Mouse (Mus musculus) G1E-ER4 (cell line): Measurements from ENCODE around the gene Tspyl3. TPM values are rescaled to one million over a fixed set of nuclear protein-coding genes. Genes with fewer than 3 reads are reported as not detected.

Source experiments
- GATA1 ChIP-seq: IDR thresholded peaks from one replicate; pipeline ENCODE4 v1.8.0; 2012; ENCODE audit warnings: low read length, inconsistent platforms
- polyA plus RNA-seq: library from polyadenylated mRNA; stranded (reverse); fragments of >175 nt; gene quantifications from 2 replicates; pipeline ENCODE4 v1.2.3, GENCODE M21; 2012

Tspyl3 gene
- polyA plus RNA-seq, 1 experiment: 0.59 TPM

DNA sequence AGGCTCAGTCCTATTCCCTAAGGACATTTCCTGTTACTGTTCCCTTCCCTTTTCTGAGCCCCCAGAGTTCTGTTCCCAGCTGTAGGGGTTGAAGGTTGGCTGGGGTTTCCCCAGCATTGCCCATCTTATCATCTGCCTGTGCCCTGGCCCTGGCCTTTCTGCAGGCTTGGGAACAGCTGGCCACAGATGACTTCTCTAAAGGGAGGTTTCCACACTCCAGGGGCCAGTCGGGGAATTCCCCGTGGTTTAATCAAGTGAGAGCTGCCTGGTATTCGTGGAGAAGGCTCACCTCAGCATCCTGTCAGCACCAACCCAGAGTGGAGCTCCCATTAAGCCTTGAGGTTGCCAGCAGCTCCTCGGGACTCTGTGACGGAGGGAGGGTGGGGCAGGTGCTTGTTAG lies 26.8 kb downstream of the Tspyl3 start:
- no peak for TF ChIP-seq GATA1

DNA sequence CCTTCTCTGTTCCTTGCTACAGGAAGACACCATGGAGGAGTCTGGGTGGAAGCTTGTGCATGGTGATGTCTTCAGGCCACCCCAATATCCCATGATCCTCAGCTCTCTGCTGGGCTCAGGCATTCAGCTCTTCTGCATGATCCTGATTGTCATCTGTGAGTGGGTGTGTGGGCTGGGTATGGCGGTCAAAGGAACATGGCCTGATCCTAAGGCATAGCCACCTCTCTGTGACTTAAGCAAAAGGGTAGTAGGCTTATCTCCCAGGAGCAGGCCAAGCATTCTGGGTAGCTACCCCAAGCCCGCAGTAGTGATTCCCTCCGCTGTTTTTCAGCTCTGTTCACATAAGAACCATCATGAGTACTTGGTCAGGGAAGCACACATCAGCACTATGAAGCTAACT lies 31.0 kb downstream of the Tspyl3 start:
- TF ChIP-seq GATA1: no peak

DNA sequence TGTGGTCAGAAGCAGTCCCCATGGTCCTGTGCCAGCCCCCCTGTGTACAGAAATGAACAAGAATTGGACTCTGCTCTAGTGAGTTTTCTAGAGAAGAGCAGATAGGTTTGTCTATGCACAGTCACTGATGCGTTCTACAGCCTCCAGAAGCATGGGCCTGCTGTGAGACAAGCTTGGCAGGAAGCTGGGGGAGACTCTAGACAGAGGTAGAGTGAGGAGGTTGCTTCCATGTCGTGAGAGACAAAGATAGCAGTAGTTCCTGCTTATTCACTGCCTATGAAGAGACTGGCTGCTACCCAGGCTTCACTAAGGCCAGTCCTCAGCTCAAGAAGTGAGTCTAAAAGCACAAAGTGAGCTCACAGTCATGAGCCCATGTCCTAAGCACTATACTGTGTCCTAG lies 34.0 kb downstream of the Tspyl3 start:
- no peak for TF ChIP-seq GATA1

DNA sequence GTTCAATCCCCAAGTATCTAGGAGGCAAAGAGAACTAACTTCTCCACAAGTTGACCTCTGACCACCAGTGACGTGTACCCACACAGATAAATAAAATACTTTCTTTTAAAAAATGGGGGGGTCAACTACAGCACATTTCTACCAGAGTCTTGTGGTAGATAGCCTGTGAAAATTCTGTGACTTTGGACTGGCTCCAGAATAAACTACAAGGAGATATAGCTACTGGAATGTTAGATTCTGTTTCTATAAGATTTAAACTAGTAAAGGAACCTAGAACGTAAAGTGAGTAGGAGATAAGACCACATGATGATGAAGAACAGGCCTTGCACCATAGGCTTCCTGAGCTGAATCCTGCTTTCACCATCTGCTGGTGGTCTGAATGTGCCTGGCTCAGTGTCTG lies 37.4 kb downstream of the Tspyl3 start:
- TF ChIP-seq GATA1: no peak

DNA sequence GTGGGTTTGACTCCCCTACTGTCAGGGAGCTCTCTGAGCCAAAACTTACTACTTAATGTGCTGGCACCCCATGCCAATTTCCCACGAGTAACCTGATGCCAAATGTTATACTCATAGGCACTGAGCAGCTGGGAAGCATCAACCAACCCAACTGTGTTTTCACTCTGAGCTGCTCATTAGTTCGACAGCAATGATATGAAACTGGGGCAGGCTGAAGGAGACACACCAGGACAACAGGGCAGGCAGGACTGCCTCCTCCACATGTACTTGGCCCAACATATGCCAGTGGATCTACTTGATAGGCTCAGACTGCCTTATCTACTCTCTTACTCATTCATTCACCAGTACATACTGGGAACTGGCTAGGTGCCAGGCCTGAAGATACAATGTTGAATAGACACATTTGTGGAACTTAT lies 39.1 kb downstream of the Tspyl3 start:
- TF ChIP-seq GATA1: no peak

DNA sequence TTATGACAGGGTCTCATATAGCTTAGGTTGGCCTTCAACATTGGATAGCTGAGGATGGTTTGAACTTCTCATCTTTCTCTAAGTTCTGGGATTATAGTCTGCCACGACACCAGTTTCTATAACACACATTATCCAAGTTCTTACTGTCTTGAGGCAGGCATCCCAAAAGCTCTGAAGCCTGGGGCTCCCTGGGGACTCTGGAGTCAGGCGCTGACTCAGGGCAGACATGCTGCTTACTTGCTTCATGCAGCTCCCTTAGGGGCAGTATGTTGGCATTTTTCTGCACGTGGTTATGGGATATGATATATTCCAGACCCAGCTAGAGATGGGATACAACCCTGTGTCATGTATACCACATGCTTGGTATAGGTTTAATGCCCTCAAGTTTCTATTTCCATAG lies 45.3 kb downstream of the Tspyl3 start:
- no peak for TF ChIP-seq GATA1

DNA sequence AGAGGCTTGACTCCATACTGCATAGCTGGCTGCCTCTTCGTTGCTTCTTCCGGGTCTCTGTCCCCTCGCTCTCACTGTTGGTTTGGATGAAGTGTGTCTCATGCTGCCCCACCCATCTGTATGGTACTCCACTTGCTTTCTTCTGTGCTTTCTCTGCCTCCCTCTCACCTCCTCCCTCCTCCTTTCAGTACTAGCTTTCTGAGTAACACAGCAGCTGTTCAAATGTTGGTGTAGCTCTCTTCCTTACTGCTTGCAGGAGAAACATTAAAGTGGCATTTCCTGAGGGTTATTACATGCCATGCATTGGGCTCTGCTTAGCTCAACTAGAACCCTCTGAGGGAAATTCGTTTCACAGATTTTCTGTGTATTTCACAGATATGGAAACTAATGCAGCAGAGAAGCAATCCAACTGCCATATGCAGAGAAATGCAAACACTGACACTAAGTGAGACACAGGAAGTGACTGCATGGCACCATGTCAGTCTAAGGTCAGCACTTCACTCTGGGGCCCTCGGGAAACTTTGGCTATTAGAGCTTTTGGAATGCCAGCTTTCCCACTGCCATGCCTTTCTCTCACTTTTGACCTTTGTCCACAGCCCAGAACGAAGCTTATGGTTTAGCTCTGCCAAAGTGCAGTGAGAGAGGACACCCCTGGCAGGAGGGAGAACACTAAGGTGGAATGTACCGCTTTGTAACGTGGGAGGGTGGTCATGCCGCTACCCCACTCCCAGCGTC lies 45.9 kb downstream of the Tspyl3 start:
- no peak for TF ChIP-seq GATA1

DNA sequence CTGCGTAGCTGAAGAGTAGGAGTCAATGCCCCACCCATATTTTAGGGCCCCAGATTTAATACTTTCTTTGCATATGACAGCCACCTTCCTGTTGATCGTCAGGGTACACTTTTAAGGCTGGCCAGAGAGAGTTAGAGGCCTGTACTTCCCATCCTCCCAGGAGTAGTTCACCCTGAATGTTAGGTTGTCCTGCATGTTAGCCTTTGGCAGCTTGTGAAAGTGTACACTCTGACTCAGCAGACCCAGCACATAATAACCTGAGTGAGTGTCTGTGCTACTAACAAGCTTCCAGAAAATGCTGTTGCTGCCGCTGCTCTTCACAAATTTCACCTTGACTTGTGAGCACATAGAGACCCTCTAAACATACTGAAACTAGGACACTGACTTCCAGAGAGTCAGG lies 48.1 kb downstream of the Tspyl3 start:
- no peak for TF ChIP-seq GATA1

DNA sequence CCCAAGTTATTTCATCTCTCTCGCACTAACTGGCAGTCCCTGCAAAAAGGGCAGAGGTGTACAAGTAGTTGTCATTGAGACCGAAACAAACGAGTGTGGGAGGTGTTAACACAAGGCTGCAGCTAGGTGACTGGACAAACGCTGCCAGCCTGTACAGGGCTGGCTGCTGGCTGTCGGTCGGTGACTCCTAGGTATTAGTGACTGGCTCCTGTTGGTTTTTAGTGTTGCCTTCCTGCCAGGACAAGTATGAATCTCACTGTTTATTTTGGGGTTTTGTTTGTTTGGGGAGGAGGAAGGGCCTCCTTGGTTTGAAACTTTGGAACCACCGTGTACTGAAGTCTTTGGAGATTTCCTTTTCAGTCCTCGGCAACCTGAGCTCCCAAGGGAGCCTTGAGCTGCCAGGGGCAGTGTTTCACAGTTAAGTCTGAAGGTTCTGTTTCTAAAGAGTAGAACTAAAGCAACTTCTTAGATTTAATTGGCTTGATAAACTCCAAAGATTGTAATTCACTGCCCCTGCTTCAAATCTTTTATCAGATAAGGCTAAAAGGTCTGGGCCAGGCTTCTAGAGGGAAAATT lies 49.2 kb downstream of the Tspyl3 start:
- no peak for TF ChIP-seq GATA1

Other genes with a start within 250 kb of the Tspyl3 start
- gene Pdrg1, start 210.0 kb downstream of the Tspyl3 start, polyA plus RNA-seq: 52.8 and 80.7 TPM in 2 replicates
- not detected in 2 replicates for gene Xkr7, start 193.6 kb downstream of the Tspyl3 start, polyA plus RNA-seq
- gene Ccm2l, start 159.5 kb downstream of the Tspyl3 start, polyA plus RNA-seq: not detected in 2 replicates
- gene Hck, start 117.0 kb downstream of the Tspyl3 start, polyA plus RNA-seq: not detected in 2 replicates
- 22.0 and 39.4 TPM in 2 replicates for gene Tm9sf4, start 64.1 kb downstream of the Tspyl3 start, polyA plus RNA-seq
- 25.6 and 35.2 TPM in 2 replicates for gene Plagl2, start 16.0 kb upstream of the Tspyl3 start, polyA plus RNA-seq
- 10.2 and 11.8 TPM in 2 replicates for gene Pofut1, start 16.1 kb upstream of the Tspyl3 start, polyA plus RNA-seq
- gene Kif3b, start 66.0 kb upstream of the Tspyl3 start, polyA plus RNA-seq: 2.8 and 3.7 TPM in 2 replicates
- 14.5 and 21.3 TPM in 2 replicates for gene Asxl1, start 120.4 kb upstream of the Tspyl3 start, polyA plus RNA-seq